ENCODE assay signal across 20 mouse cellular contexts in genomic region chr8:128454026-128454425, GRCm38 (mm10).
DNase-seq lines count a peak whose midpoint lies in the region; ATAC-seq and TF ChIP-seq lines count a peak whose summit lies in the region.
"Had no signal": no experiment of that assay in that cellular context is flagged by ENCODE, and none has a peak within 500 bp of the region (broad histone marks: within the 10 kb centered on the region; RNA-seq: fewer than 3 reads in every experiment).

No protein-coding gene starts in this region.

- H3K4me1 ChIP-seq in hindbrain, postnatal 0 days (ENCODE audit: insufficient read depth, low read length), result 0 out of 2 replicates have a peak, but pooled peaks cover 5% of the 10 kb centered on the region
- 0 out of 2 replicates have a peak, but pooled peaks cover 9% of the 10 kb centered on the region for H3K4me1 ChIP-seq in hindbrain, embryonic 12.5 days
- 0 out of 2 replicates have a peak, but pooled peaks cover 3% of the 10 kb centered on the region for H3K4me1 ChIP-seq in lung, embryonic 14.5 days (ENCODE audit: insufficient read depth)
- H3K4me1 ChIP-seq in lung, adult 2 months (ENCODE audit: control insufficient read depth, insufficient read depth, low read length), result peaks cover 31% of the 10 kb centered on the region
- H3K4me1 ChIP-seq: liver, embryonic 15.5 days had no signal

- H3K4me2 ChIP-seq in hindbrain, postnatal 0 days (ENCODE audit: low read depth, low read length), result no peak overlapping the region
- H3K4me2 ChIP-seq in hindbrain, embryonic 12.5 days (replicated peaks), result no peak overlapping the region
- no peak overlapping the region for H3K4me2 ChIP-seq in lung, embryonic 14.5 days
- H3K4me2 ChIP-seq: liver, embryonic 15.5 days had no signal

- peak overlapping the region; percentile 65 for H3K27ac ChIP-seq in gastrocnemius, adult 2 months
- peak overlapping the region; percentile 15; the same call in 1 of the 2 replicates for H3K27ac ChIP-seq in hindbrain, postnatal 0 days
- no peak overlapping the region for H3K27ac ChIP-seq in hindbrain, embryonic 12.5 days
- peak overlapping the region; percentile 60 for H3K27ac ChIP-seq in lung, embryonic 14.5 days (ENCODE audit: low read depth)
- H3K27ac ChIP-seq: liver, embryonic 15.5 days; midbrain, embryonic 10.5 days had no signal

- H3K9ac ChIP-seq in hindbrain, postnatal 0 days (replicated peaks; ENCODE audit: low read length), result no peak overlapping the region
- H3K9ac ChIP-seq in hindbrain, embryonic 12.5 days, result no peak overlapping the region
- H3K9ac ChIP-seq in lung, embryonic 14.5 days, result no peak overlapping the region
- H3K9ac ChIP-seq: liver, embryonic 15.5 days had no signal

- TF ChIP-seq POLR2A in lung, adult 2 months (IDR thresholded peaks at IDR 0.05; ENCODE audit: borderline replicate concordance, extremely low read depth, low read depth, low read length), result no peak

- H3K9me3 ChIP-seq in hindbrain, postnatal 0 days (ENCODE audit: low read length), result no peaks in the 10 kb centered on the region
- H3K9me3 ChIP-seq in hindbrain, embryonic 12.5 days (replicated peaks), result no peaks in the 10 kb centered on the region
- H3K9me3 ChIP-seq in lung, embryonic 14.5 days (ENCODE audit: low read depth, low read length), result no peaks in the 10 kb centered on the region
- H3K9me3 ChIP-seq: G1E; liver, embryonic 15.5 days; midbrain, embryonic 10.5 days had no signal

- WGBS in hindbrain, postnatal 0 days, result 81% methylated on average over 3 of the region's 3 CpGs
- WGBS in hindbrain, embryonic 12.5 days, result 86% methylated on average over 3 of the region's 3 CpGs
- 65% methylated on average over 3 of the region's 3 CpGs for WGBS in lung, embryonic 14.5 days
- 58% methylated on average over 3 of the region's 3 CpGs for WGBS in lung, adult 2 months

- no peak for TF ChIP-seq CTCF in gastrocnemius, adult 2 months (IDR thresholded peaks at IDR 0.05)
- no peak for TF ChIP-seq CTCF in hindbrain, postnatal 0 days (IDR thresholded peaks at IDR 0.05; ENCODE audit: low read depth)
- TF ChIP-seq CTCF in lung, embryonic 14.5 days (IDR thresholded peaks at IDR 0.05; ENCODE audit: low read depth), result no peak
- no peak for TF ChIP-seq CTCF in lung, adult 2 months (IDR thresholded peaks at IDR 0.05; ENCODE audit: insufficient read depth, low read length)

- ATAC-seq in hindbrain, postnatal 0 days, result no peak
- ATAC-seq in hindbrain, embryonic 12.5 days (ENCODE audit: low FRiP score), result no peak
- no peak for ATAC-seq in lung, embryonic 14.5 days (ENCODE audit: insufficient read depth)

- H3K4me3 ChIP-seq in gastrocnemius, adult 2 months, result no peak overlapping the region
- H3K4me3 ChIP-seq in hindbrain, postnatal 0 days (ENCODE audit: low read length), result no peak overlapping the region
- no peak overlapping the region for H3K4me3 ChIP-seq in hindbrain, embryonic 12.5 days
- H3K4me3 ChIP-seq in lung, embryonic 14.5 days (ENCODE audit: low read depth, low read length), result no peak overlapping the region
- no peak overlapping the region for H3K4me3 ChIP-seq in lung, adult 2 months (replicated peaks; ENCODE audit: extremely low read depth, low read depth, low read length)
- H3K4me3 ChIP-seq: liver, embryonic 15.5 days; midbrain, embryonic 10.5 days; myocyte had no signal

- no peaks in the 10 kb centered on the region for H3K27me3 ChIP-seq in hindbrain, postnatal 0 days (ENCODE audit: insufficient read depth, low read length)
- no peaks in the 10 kb centered on the region for H3K27me3 ChIP-seq in hindbrain, embryonic 12.5 days
- no peaks in the 10 kb centered on the region for H3K27me3 ChIP-seq in lung, embryonic 14.5 days (ENCODE audit: insufficient read depth, low read length)
- H3K27me3 ChIP-seq: liver, embryonic 15.5 days had no signal

- intact Hi-C loops in gastrocnemius, adult 2 months (cut with DNase I), result loop anchor here (10.0 kb wide), 1 partner anchor 89 kb away; no protein-coding TSS in a partner anchor

- H3K36me3 ChIP-seq in hindbrain, postnatal 0 days (ENCODE audit: insufficient read depth, low read length), result no peaks in the 10 kb centered on the region
- 0 out of 2 replicates have a peak, but pooled peaks cover 1% of the 10 kb centered on the region for H3K36me3 ChIP-seq in hindbrain, embryonic 12.5 days
- H3K36me3 ChIP-seq in lung, embryonic 14.5 days (ENCODE audit: insufficient read depth), result peaks cover 29% of the 10 kb centered on the region
- H3K36me3 ChIP-seq: G1E; liver, embryonic 15.5 days; midbrain, embryonic 10.5 days had no signal

- DNase-seq in gastrocnemius, adult 2 months, result no peak
- DNase-seq in gastrocnemius, postnatal 10 days, result no peak
- no peak for DNase-seq in hindbrain, postnatal 0 days (ENCODE audit: low spot score)
- peak; percentile 40 for DNase-seq in lung, embryonic 14.5 days
- no peak for DNase-seq in lung, adult 2 months
- DNase-seq in lung, postnatal 36 days, result peak; percentile 79
- no peak for DNase-seq in left cerebral cortex, adult 8-10 months (ENCODE audit: low spot score in 2 of 2)
- DNase-seq: cerebellum, postnatal 25 days; gastrocnemius, postnatal 25 days; heart, postnatal 14 days; kidney, adult 8-10 months; layer of hippocampus, postnatal 36 days; retina, postnatal 1 day; right cerebral cortex, postnatal 4 days; thymus, postnatal 36 days had no signal

Comparison
In these comparisons a context has a peak if more than half of its experiments do, and no peak if none do; other contexts are left out.
1. DNase-seq: peak in lung, embryonic 14.5 days (single experiment) and lung, postnatal 36 days (single experiment); none in gastrocnemius, adult 2 months (single experiment), gastrocnemius, postnatal 10 days (single experiment), hindbrain, postnatal 0 days (single experiment), lung, adult 2 months (single experiment) and left cerebral cortex, adult 8-10 months (0 of 2).